In genomic region chr2:137192183-137192582, GRCm38 (mm10) we compare ENCODE assay signal across 29 mouse cellular contexts.
DNase-seq lines count a peak whose midpoint lies in the region; ATAC-seq and TF ChIP-seq lines count a peak whose summit lies in the region.
"Had no signal": no experiment of that assay in that cellular context is flagged by ENCODE, and none has a peak within 500 bp of the region (broad histone marks: within the 10 kb centered on the region; RNA-seq: fewer than 3 reads in every experiment).

No protein-coding gene starts in this region.

- TF ChIP-seq POLR2A in brain, embryonic 14.5 days (IDR thresholded peaks at IDR 0.05; ENCODE audit: borderline replicate concordance, extremely low read depth, insufficient read depth, insufficient read length, poor library complexity, severe bottlenecking) = no peak

- no peaks in the 10 kb centered on the region for H3K9me3 ChIP-seq in heart, embryonic 13.5 days
- no peaks in the 10 kb centered on the region for H3K9me3 ChIP-seq in lung, embryonic 14.5 days (ENCODE audit: low read depth, low read length)
- H3K9me3 ChIP-seq: forebrain, embryonic 15.5 days; hindbrain, embryonic 13.5 days; liver, embryonic 12.5 days; neural tube, embryonic 15.5 days had no signal

- intact Hi-C loops in heart, postnatal 14 days (cut with DNase I) = no loop called here

- WGBS in heart, embryonic 13.5 days = 12% methylated on average over 7 of the region's 7 CpGs
- 13% methylated on average over 7 of the region's 7 CpGs for WGBS in lung, embryonic 14.5 days

- no peak overlapping the region for H3K9ac ChIP-seq in heart, embryonic 13.5 days
- H3K9ac ChIP-seq in lung, embryonic 14.5 days = no peak overlapping the region
- H3K9ac ChIP-seq: forebrain, embryonic 15.5 days; hindbrain, embryonic 13.5 days; liver, embryonic 12.5 days; liver, postnatal 0 days; midbrain, embryonic 15.5 days; neural tube, embryonic 15.5 days had no signal

- no peak for TF ChIP-seq CTCF in lung, embryonic 14.5 days (IDR thresholded peaks at IDR 0.05; ENCODE audit: low read depth)
- TF ChIP-seq CTCF in brain, embryonic 14.5 days (IDR thresholded peaks at IDR 0.05; ENCODE audit: borderline replicate concordance, extremely low read depth, insufficient read depth, insufficient read length) = no peak

- H3K27me3 ChIP-seq in heart, embryonic 13.5 days (replicated peaks) = no peaks in the 10 kb centered on the region
- H3K27me3 ChIP-seq in lung, embryonic 14.5 days (ENCODE audit: insufficient read depth, low read length) = no peaks in the 10 kb centered on the region
- H3K27me3 ChIP-seq: CH12.LX; forebrain, embryonic 15.5 days; hindbrain, embryonic 13.5 days; liver, embryonic 12.5 days; midbrain, embryonic 15.5 days; neural tube, embryonic 15.5 days had no signal

- ATAC-seq in heart, embryonic 13.5 days (ENCODE audit: extremely low read depth, insufficient number of reproducible peaks, low FRiP score, low TSS enrichment) = no peak
- no peak for ATAC-seq in lung, embryonic 14.5 days (ENCODE audit: insufficient read depth)
- ATAC-seq: activated CD4-positive, CD25-positive, alpha-beta regulatory T cell, adult 4 months; forebrain, embryonic 15.5 days; intestine, embryonic 16.5 days; liver, embryonic 12.5 days; liver, postnatal 0 days; midbrain, embryonic 15.5 days had no signal

- H3K4me3 ChIP-seq in heart, embryonic 13.5 days = peak overlapping the region; percentile 12; the same call in 1 of the 2 replicates
- no peak overlapping the region for H3K4me3 ChIP-seq in lung, embryonic 14.5 days (ENCODE audit: low read depth, low read length)
- H3K4me3 ChIP-seq: forebrain, embryonic 15.5 days; hindbrain, embryonic 13.5 days; liver, embryonic 12.5 days; midbrain, embryonic 15.5 days; neural tube, embryonic 15.5 days had no signal

- peak overlapping the region; percentile 64 for H3K4me2 ChIP-seq in heart, embryonic 13.5 days
- H3K4me2 ChIP-seq in lung, embryonic 14.5 days = peak overlapping the region; percentile 18; the same call in 1 of the 2 replicates
- H3K4me2 ChIP-seq: forebrain, embryonic 15.5 days; hindbrain, embryonic 13.5 days; liver, embryonic 12.5 days; midbrain, embryonic 15.5 days; neural tube, embryonic 15.5 days had no signal

- DNase-seq in heart, postnatal 14 days = no peak
- DNase-seq in lung, embryonic 14.5 days = peak; percentile 16
- no peak for DNase-seq in lung, postnatal 14 days
- DNase-seq in 416B (ENCODE audit: low read depth) = peak; percentile 46
- DNase-seq in brain, embryonic 14.5 days (ENCODE audit: low read depth) = peak; percentile 10
- DNase-seq in kidney, adult 9 months = no peak
- DNase-seq in testis, postnatal 10 days (ENCODE audit: low spot score) = no peak
- DNase-seq: adrenal gland, adult 2 months; cerebellum, adult 9-10 months; cerebellum, postnatal 36 days; gastrocnemius, postnatal 25 days; heart, postnatal 4 days; kidney, adult 8-10 months; kidney, postnatal 10 days; layer of hippocampus, postnatal 36 days; left cerebral cortex, postnatal 4 days; liver, postnatal 0 days; retina, postnatal 1 day; right cerebral cortex, postnatal 14 days; thymus, postnatal 4 days had no signal

- H3K36me3 ChIP-seq in heart, embryonic 13.5 days = no peaks in the 10 kb centered on the region
- H3K36me3 ChIP-seq in lung, embryonic 14.5 days (ENCODE audit: insufficient read depth) = no peaks in the 10 kb centered on the region
- H3K36me3 ChIP-seq: forebrain, embryonic 15.5 days; hindbrain, embryonic 13.5 days; liver, embryonic 12.5 days; midbrain, embryonic 15.5 days; neural tube, embryonic 15.5 days had no signal

- peak overlapping the region; percentile 12 for H3K27ac ChIP-seq in heart, embryonic 13.5 days (replicated peaks)
- no peak overlapping the region for H3K27ac ChIP-seq in lung, embryonic 14.5 days (ENCODE audit: low read depth)
- H3K27ac ChIP-seq: forebrain, embryonic 15.5 days; hindbrain, embryonic 13.5 days; liver, embryonic 12.5 days; midbrain, embryonic 15.5 days; neural tube, embryonic 15.5 days had no signal

- H3K4me1 ChIP-seq in heart, embryonic 13.5 days = peaks cover 15% of the 10 kb centered on the region
- H3K4me1 ChIP-seq in lung, embryonic 14.5 days (ENCODE audit: insufficient read depth) = no peaks in the 10 kb centered on the region; the same call in 1 of the 2 replicates
- H3K4me1 ChIP-seq: forebrain, embryonic 15.5 days; hindbrain, embryonic 13.5 days; liver, embryonic 12.5 days; midbrain, embryonic 15.5 days; neural tube, embryonic 15.5 days had no signal

Comparison
In these comparisons a context has a peak if more than half of its experiments do, and no peak if none do; other contexts are left out.
1. DNase-seq: peak in lung, embryonic 14.5 days (single experiment), 416B (single experiment) and brain, embryonic 14.5 days (single experiment); none in heart, postnatal 14 days (0 of 2), lung, postnatal 14 days (single experiment), kidney, adult 9 months (single experiment) and testis, postnatal 10 days (single experiment).